Mouse (Mus musculus): ENCODE results near the gene Fbxo8.

Fbxo8 gene

GRCm38 (mm10) chr8:56550558-56551360 is at the start of gene Fbxo8, which contains the start of gene Cep44:
Gene Fbxo8 (plus strand): TSS chr8:56551090.
Gene Cep44 (minus strand): TSS chr8:56551047.
- peak; percentile 84 for DNase-seq (ENCODE audit: low spot score)

DNA sequence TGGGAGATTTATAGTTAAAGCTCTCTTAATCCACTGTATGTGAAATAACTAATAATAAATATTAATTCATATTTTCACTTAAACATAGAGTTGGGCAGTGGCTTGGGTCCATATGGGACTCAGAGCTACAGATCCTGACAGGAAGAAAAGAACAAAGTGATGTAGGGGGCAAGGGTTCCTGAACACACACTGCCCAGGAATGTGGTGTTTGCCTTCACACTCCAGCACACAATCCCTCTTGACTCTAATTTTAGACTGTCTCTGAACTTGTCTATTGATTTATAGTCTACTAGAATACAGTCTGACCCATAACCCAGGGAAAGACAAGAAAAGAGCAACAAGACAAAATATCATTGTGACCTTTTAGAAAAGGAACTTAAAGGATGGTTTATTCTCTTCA is 49.0 kb upstream of the Fbxo8 start:
- no peak for DNase-seq (ENCODE audit: low spot score)

GRCm38 (mm10) chr8:56508318-56508951 is 42.5 kb upstream of the Fbxo8 start:
- DNase-seq (ENCODE audit: low spot score) = no peak

GRCm38 (mm10) chr8:56508952-56509479 is 41.9 kb upstream of the Fbxo8 start:
- DNase-seq (ENCODE audit: low spot score) = no peak

DNA sequence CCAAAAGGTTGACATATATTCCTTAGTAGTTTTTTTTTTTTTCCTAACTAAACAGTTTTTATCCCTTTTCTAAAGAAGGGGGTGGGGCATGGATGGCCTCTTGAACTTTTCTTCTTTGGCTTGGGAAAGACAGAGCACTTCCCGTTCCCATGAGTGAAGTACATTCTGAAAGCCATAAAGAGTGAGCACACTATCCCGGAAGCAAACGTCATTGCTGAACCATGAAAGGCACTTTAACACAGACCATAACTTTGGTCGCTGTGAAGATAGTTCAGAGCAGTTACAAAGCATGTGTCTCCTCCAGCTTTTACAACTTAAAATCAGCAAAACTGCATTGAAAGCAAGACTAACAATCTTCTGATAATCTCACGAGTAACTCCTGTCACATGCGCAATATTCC is 32.0 kb upstream of the Fbxo8 start:
- no peak for DNase-seq (ENCODE audit: low spot score)

DNA sequence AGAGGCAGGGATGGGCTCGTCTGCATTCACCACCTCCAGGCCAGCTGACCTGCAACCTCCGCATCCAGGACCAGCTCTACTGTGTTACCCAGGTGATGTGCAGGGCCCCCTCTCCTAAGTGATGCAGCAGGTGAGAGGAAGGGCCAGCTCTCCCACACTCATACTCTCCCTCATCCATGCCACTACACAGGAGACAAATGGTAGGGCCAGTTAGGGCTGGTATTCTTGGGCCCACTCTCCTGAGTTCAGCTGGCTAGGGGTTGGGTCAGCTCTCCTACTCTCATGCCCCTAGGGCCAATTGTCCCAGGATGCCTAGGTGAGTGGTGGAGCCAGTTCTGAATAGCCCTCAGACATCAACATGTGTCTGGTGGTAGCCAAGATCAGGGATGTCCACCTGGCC is 30.6 kb upstream of the Fbxo8 start:
- no peak for DNase-seq (ENCODE audit: low spot score)

DNA sequence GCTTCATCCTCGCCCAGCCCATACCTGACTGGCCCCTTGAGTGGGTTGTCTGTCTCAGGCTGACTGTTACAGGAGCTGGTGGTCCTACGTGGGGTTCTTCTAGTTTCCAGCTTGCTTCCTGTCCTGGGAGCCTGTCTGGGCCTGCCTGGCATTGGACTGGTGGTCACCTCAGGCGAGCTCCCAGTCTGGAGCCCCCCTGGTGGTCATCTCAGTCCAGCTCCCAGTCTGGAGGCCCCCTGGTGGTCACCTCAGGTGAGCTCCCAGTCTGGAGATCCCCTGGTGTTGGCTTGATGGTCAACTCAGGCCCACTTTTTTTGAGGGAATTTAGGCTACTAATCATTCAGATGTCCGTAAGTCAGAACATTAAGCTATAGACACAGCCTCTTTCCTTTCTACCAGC is 29.8 kb upstream of the Fbxo8 start:
- DNase-seq (ENCODE audit: low spot score) = no peak

- DNase-seq (ENCODE audit: low spot score) = no peak
These were observed 22.0 kb upstream of the Fbxo8 start for GRCm38 (mm10) chr8:56528869-56529268.

DNA sequence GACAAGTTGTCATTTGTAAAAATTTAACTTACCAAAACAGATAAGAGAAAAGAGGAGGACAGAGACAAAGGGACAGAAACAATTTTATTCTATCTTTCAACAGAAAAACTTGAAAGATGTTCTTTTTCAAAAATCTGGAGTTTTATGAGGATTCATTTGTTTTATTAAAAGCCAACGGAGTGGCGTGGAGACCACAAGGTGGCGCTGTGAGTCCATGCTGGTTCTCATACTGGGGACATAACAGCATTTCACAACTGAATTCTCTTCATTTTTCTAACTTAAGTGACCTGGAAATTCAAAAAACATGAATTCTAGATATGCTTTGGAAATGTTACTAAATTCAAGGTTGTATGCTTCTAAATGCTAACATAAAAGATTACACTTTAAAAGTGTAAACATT is 20.5 kb upstream of the Fbxo8 start:
- peak; percentile 41 for DNase-seq (ENCODE audit: low spot score)

DNA sequence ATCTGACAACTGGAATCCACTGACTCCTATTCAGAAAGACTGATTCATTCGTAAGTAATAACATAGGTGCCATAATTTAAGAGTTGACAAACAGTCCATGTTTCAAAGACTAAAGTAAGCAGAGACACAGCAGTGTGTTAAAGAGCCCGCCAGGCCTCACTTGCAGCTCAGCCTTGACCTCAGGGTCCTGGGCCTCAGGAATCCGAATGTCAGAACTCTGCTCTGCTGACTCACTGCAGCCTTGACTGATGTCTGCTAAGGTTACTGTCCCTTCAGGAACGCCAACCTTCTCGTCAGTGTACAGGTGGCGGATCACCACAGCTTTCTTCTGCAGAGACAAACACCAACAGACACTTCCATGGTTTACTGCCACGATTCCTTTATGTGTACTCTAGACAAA is 10.2 kb upstream of the Fbxo8 start:
- no peak for DNase-seq (ENCODE audit: low spot score)

DNA sequence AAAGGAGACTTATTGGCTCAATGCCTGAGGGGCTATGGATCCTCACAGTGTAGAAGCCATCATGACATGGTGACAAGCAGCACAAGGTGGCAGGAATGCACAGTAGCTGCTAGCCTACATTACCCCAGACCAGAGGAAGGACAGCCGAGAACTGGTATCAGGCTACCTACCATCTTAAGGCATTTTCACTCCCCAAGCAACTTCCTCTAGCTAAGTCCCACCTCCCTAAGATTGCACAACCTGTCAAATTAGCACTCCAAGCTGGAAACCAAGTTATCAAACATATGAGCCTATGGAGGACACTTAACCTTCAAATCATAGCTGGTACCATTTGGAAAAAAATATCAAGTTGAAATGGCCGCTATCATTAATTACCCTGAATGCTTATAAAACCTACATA is 3.0 kb upstream of the Fbxo8 start:
- DNase-seq (ENCODE audit: low spot score) = no peak

GRCm38 (mm10) chr8:56551361-56551852 is 517 bp downstream of the Fbxo8 start:
- DNase-seq (ENCODE audit: low spot score) = peak; percentile 94

- DNase-seq (ENCODE audit: low spot score) = no peak
These were observed 1.2 kb downstream of the Fbxo8 start for GRCm38 (mm10) chr8:56552045-56552444.

DNA sequence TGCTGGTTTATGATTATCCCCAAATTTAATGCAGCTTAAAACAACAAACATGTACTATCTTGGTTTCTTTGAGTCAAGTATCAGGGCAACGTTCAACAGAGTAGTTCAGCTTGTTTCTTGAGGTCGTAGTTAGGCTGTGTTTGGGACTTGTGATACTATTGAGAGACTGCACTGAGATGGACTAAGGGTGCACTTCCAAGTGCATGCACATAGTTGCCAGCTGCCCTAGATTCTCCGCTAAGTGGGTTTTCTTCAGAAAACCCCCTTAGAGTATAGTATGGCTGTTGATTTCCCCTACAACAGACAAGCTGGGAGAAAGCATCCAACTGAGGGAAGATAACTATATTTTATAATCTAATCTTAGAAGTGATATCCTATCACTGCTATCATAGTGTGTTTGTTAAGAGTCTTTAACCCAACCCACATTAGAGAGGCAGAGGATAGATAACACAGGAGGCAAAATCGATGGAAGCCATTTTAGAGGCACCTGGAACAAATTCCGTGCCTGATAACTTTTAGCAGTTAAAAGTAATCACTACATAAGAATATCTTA is 1.7 kb downstream of the Fbxo8 start:
- DNase-seq (ENCODE audit: low spot score) = no peak

DNA sequence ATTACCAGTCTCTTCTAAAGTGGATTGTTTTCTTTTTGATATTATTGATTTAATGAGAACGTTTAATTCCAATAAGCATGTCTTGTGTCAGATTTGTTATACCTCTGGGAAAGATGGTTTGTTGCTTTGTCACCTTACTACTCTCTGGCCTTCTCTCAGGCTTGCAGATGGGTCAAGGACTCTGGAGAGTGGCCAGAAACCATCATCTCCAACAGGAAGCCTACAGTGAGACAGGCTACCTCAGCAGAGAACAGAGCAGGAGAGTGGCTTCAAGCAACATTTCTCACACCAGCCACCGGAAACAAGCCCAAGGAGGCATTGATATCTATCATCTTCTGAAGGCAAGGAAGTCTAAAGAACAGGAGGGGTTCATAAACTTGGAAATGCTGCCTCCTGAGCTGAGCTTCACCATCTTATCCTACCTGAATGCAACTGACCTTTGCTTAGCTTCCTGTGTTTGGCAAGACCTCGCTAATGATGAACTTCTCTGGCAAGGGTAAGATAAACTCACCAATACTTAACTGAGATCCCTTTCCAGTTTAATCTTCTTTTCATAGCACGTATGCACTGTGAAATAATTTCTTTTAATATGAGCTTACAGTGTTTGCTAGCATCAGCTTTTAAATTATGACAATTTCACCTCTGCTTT is 13.6 kb downstream of the Fbxo8 start:
- DNase-seq (ENCODE audit: low spot score) = no peak

GRCm38 (mm10) chr8:56566856-56567255 is 16.0 kb downstream of the Fbxo8 start:
- DNase-seq (ENCODE audit: low spot score) = no peak

- DNase-seq (ENCODE audit: low spot score) = no peak
These were observed 30.0 kb downstream of the Fbxo8 start for GRCm38 (mm10) chr8:56580918-56581317.

- DNase-seq (ENCODE audit: low spot score) = no peak
These were observed 32.0 kb downstream of the Fbxo8 start for GRCm38 (mm10) chr8:56582841-56583240.

- no peak for DNase-seq (ENCODE audit: low spot score)
These were observed 38.1 kb downstream of the Fbxo8 start for GRCm38 (mm10) chr8:56589004-56589403.

DNA sequence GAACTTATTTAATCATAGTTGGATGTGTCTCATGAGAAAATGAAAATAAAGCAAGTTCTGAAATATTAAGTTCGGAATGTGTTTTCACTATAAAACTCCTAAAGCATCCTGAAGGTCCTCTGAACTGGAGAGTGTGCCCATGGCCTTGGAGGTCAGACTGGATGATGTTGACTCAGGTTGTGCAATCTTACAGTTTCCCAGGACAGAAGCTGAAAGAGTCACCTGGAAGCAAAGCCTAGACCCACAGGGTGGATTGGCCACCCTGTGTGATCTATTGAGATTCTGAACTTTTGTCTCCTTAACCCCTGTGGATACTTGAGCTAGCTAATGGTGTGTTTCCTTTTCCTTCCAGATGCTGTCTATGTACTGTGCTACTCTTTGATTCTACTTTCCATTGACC is 40.2 kb downstream of the Fbxo8 start:
- no peak for DNase-seq (ENCODE audit: low spot score)

DNA sequence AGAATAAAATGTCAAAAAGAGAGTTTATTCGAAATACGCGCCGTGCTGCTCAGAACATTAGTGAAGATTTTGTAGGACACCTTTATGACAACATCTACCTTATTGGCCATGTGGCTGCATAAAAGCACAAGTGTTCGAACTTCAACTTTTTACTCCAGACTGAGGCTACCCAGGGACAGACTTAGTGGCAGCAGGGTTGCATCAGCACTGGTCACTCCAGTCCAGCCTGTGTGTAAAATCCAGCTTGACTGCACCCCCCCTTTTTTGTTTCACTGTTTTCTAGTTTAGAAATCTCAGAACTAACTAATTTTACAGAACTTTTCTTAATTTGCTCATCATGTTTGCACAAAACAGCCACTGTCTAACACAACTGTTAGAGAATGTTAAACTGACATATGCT is 40.6 kb downstream of the Fbxo8 start:
- DNase-seq (ENCODE audit: low spot score) = no peak

DNA sequence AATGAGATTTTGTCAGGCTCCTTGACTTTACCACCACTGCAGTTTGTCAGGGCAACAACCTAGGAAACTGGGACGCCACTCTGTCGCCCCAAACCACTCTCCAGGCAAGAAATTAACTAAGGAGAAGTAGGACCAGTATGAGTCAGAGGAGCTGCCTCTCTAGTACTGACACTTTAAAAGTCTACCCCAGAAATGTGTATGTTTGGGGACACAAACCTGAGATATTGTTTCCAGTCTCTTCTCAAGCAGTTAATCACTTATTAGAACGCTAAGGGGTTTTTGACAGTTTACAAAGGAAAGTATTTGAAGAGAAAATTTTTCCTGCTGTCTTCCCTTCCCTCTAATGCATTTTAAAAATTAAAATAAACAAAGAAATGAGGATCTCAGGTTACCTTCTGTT is 55.6 kb downstream of the Fbxo8 start:
- no peak for DNase-seq (ENCODE audit: low spot score)
